Mouse (Mus musculus) CH12.LX (cell line): ENCODE data around the gene Ssh3. TPM values are rescaled to one million over a fixed set of nuclear protein-coding genes. Genes with fewer than 3 reads are reported as not detected.

ENCODE experiments used
- DNase-seq: peaks from one replicate; pipeline ENCODE4 v3.0.0-alpha.2; 2013; ENCODE audit errors: extremely low read depth
- H3K27ac ChIP-seq: 2 replicates; pipeline ENCODE4 v1.5.1; 2012; ENCODE audit warnings: low read depth, mild to moderate bottlenecking, control low read depth, moderate library complexity; ENCODE audit not compliant: insufficient read depth
- H3K27me3 ChIP-seq: replicated peaks from 2 replicates; pipeline ENCODE3; 2012; ENCODE audit warnings: inconsistent platforms
- H3K36me3 ChIP-seq, 2 experiments: replicated peaks in 1 of 2; 2 replicates each; pipeline versions ENCODE3 to v1.6.1; 2012; ENCODE audit warnings: inconsistent platforms in 1 of 2, low read length in 1 of 2, mild to moderate bottlenecking in 1 of 2, mixed read lengths in 1 of 2, moderate library complexity in 1 of 2; ENCODE audit not compliant: control insufficient read depth in 1 of 2, insufficient read depth in 1 of 2
- H3K4me1 ChIP-seq, 2 experiments: 2 replicates each; pipeline ENCODE4 v1.6.1; 2012; ENCODE audit warnings: inconsistent platforms in 1 of 2, moderate library complexity in 1 of 2; ENCODE audit not compliant: insufficient read depth in 2 of 2, control insufficient read depth in 1 of 2
- H3K4me2 ChIP-seq: 2 replicates; pipeline ENCODE4 v1.6.1; 2012; ENCODE audit warnings: low read depth, mild to moderate bottlenecking, control low read depth; ENCODE audit not compliant: poor library complexity, insufficient read depth, severe bottlenecking
- H3K4me3 ChIP-seq, 3 experiments: fragments of 150-350 bp in 1 of 3; sonication (generic) in 1 of 3; replicated peaks in 1 of 3; 2 replicates each; pipeline versions ENCODE3 to v1.5.1; 2011 to 2012; ENCODE audit warnings: low read depth in 2 of 3, low read length in 2 of 3, mild to moderate bottlenecking in 2 of 3, moderate library complexity in 2 of 3, control low read depth in 1 of 3, improper control_type of control experiment in 1 of 3, inconsistent platforms in 1 of 3, mixed read lengths in 1 of 3; ENCODE audit not compliant: poor library complexity in 1 of 3
- H3K79me2 ChIP-seq: replicated peaks from 2 replicates; pipeline ENCODE4 v1.6.1; 2012; ENCODE audit warnings: mild to moderate bottlenecking, moderate library complexity; ENCODE audit not compliant: control insufficient read depth, poor library complexity, insufficient read depth, severe bottlenecking; ENCODE audit errors: extremely low read depth
- H3K9ac ChIP-seq: 2 replicates; pipeline ENCODE4 v1.6.1; 2012; ENCODE audit warnings: low read depth, mild to moderate bottlenecking, control low read depth, moderate library complexity; ENCODE audit not compliant: insufficient read depth
- H3K9me3 ChIP-seq: replicated peaks from 2 replicates; pipeline ENCODE3; 2012; ENCODE audit warnings: low read length, inconsistent platforms, mixed read lengths
- BHLHE40 ChIP-seq: IDR thresholded peaks from 2 replicates; pipeline ENCODE4 v1.6.1; 2011; ENCODE audit warnings: mild to moderate bottlenecking, low read depth, low read length, improper control_type of control experiment
- CHD1 ChIP-seq: IDR thresholded peaks from 2 replicates; pipeline ENCODE4 v1.6.1; 2012; ENCODE audit warnings: low read depth, low read length, improper control_type of control experiment, inconsistent platforms
- CTCF ChIP-seq, 2 experiments: IDR thresholded peaks in 1 of 2; conservative IDR thresholded peaks in 1 of 2; 2 replicates each; pipeline ENCODE4 v1.5.1; 2011 to 2012; ENCODE audit warnings: low read depth in 2 of 2, low read length in 2 of 2, improper control_type of control experiment in 1 of 2, inconsistent platforms in 1 of 2, mild to moderate bottlenecking in 1 of 2, moderate library complexity in 1 of 2
- E2F4 ChIP-seq: IDR thresholded peaks from 2 replicates; pipeline ENCODE4 v1.6.1; 2011; ENCODE audit warnings: low read depth, low read length, improper control_type of control experiment; ENCODE audit not compliant: insufficient replicate concordance
- ELF1 ChIP-seq: IDR thresholded peaks from 2 replicates; pipeline ENCODE4 v1.6.1; 2014; ENCODE audit warnings: low read depth, mild to moderate bottlenecking, inconsistent platforms, low read length, improper control_type of control experiment
- ETS1 ChIP-seq: conservative IDR thresholded peaks from 2 replicates; pipeline ENCODE4 v1.6.1; 2012; ENCODE audit warnings: low read depth, mild to moderate bottlenecking, inconsistent platforms, low read length, improper control_type of control experiment, moderate library complexity
- JUN ChIP-seq: IDR thresholded peaks from 2 replicates; pipeline ENCODE4 v1.6.1; 2011; ENCODE audit warnings: low read depth, mild to moderate bottlenecking, low read length, improper control_type of control experiment, moderate library complexity; ENCODE audit not compliant: insufficient read depth
- KAT2A ChIP-seq: IDR thresholded peaks from 2 replicates; pipeline ENCODE4 v1.6.1; 2012; ENCODE audit warnings: low read length, improper control_type of control experiment, inconsistent platforms; ENCODE audit not compliant: insufficient replicate concordance
- MAFK ChIP-seq: IDR thresholded peaks from 2 replicates; pipeline ENCODE4 v1.6.1; 2011; ENCODE audit warnings: low read length, improper control_type of control experiment; ENCODE audit not compliant: insufficient replicate concordance
- MAX ChIP-seq: IDR thresholded peaks from 2 replicates; pipeline ENCODE4 v1.6.1; 2011; ENCODE audit warnings: low read length, improper control_type of control experiment
- MAZ ChIP-seq: IDR thresholded peaks from 2 replicates; pipeline ENCODE4 v1.6.1; 2012; ENCODE audit warnings: low read depth, mild to moderate bottlenecking, inconsistent platforms, low read length, improper control_type of control experiment, moderate library complexity
- MXI1 ChIP-seq: IDR thresholded peaks from 2 replicates; pipeline ENCODE4 v1.6.1; 2011; ENCODE audit warnings: mild to moderate bottlenecking, low read depth, low read length, improper control_type of control experiment
- MYC ChIP-seq: IDR thresholded peaks from 2 replicates; pipeline ENCODE4 v1.6.1; 2011; ENCODE audit warnings: low read depth, mild to moderate bottlenecking, improper control_type of control experiment, low read length
- NELFE ChIP-seq: IDR thresholded peaks from 2 replicates; pipeline ENCODE4 v1.6.1; 2011; ENCODE audit warnings: low read depth, low read length, improper control_type of control experiment
- PAX5 ChIP-seq: IDR thresholded peaks from 2 replicates; pipeline ENCODE4 v1.6.1; 2012; ENCODE audit warnings: low read length, inconsistent platforms, mixed read lengths
- POLR2A ChIP-seq: IDR thresholded peaks from 2 replicates; pipeline ENCODE4 v1.6.1; 2011; ENCODE audit warnings: low read depth, mild to moderate bottlenecking, improper control_type of control experiment, low read length
- POLR2AphosphoS2 ChIP-seq: IDR thresholded peaks from 2 replicates; pipeline ENCODE4 v1.6.1; 2011; ENCODE audit warnings: low read depth, low read length, improper control_type of control experiment
- SMC3 ChIP-seq: IDR thresholded peaks from 2 replicates; pipeline ENCODE4 v1.6.1; 2011; ENCODE audit warnings: low read depth, low read length, improper control_type of control experiment
- TBP ChIP-seq: conservative IDR thresholded peaks from 2 replicates; pipeline ENCODE4 v1.6.1; 2011; ENCODE audit warnings: low read depth, low read length, improper control_type of control experiment
- ZC3H11A ChIP-seq: IDR thresholded peaks from 2 replicates; pipeline ENCODE4 v1.6.1; 2012; ENCODE audit warnings: low read depth, mild to moderate bottlenecking, inconsistent platforms, low read length, improper control_type of control experiment
- ZKSCAN1 ChIP-seq: IDR thresholded peaks from 2 replicates; pipeline ENCODE4 v1.6.1; 2012; ENCODE audit warnings: low read depth, inconsistent platforms, low read length, improper control_type of control experiment, borderline replicate concordance
- dilution Hi-C: fragments of 300-500 bp; cut with MboI; formaldehyde crosslinking; loops from 2 replicates; pipeline ENCODE4 v1.14.3; 2020; ENCODE audit warnings: low sequenced_read_pairs; ENCODE audit not compliant: extremely low pct_unique_long_range_greater_than_20kb, extremely low pct_ligation_motif_present
- in situ Hi-C: fragments of 300-500 bp; cut with MboI; formaldehyde crosslinking; loops from 3 replicates; pipeline ENCODE4 v1.14.3; 2019; ENCODE audit warnings: low sequenced_read_pairs, low pct_ligation_motif_present, low pct_unique_long_range_greater_than_20kb, mixed read lengths
- polyA plus RNA-seq: library from polyadenylated mRNA; unstranded; fragments of >175 nt; gene quantifications from 2 replicates; pipeline ENCODE4 v1.2.1, GENCODE M21; 2012; ENCODE audit warnings: low read depth; ENCODE audit not compliant: insufficient read length
- total RNA-seq, 2 experiments: library from RNA; depleted of rRNA; stranded (reverse); fragments of 300-350 nt in 1 of 2; fragments of >200 nt in 1 of 2; gene quantifications; 2 replicates each; pipeline ENCODE4 v1.2.3; 2012 to 2014

The Ssh3 gene
- total and polyA plus RNA-seq, 3 experiments = 5.6 to 30.0 (median 12.3) TPM

- TF ChIP-seq SMC3 = no peak
- TF ChIP-seq MXI1 = no peak
- TF ChIP-seq ETS1 = peak; percentile 58
- no peak for TF ChIP-seq ZKSCAN1
- TF ChIP-seq POLR2AphosphoS2 = no peak
- TF ChIP-seq CTCF (conservative IDR thresholded peaks at IDR 0.05 in 1 of 2, IDR thresholded peaks at IDR 0.05 in 1 of 2; ENCODE audit: low read depth in 2 of 2, low read length in 2 of 2) = no peak
- TF ChIP-seq POLR2A = no peak
- TF ChIP-seq E2F4 = no peak
- TF ChIP-seq CHD1 = no peak
Observed at GRCm38 (mm10) chr19:4290749-4291148, 21.8 kb upstream of the Ssh3 start (continued).

GRCm38 (mm10) chr19:4283653-4284052 lies 14.7 kb upstream of the Ssh3 start:
- Histone ChIP-seq H3K9me3 (peaks cover 13% of the 10 kb centered on the region), H3K9ac (peak overlapping the region; percentile 37), H3K4me3 (peak overlapping the region in 1 of 3 experiments; percentile 32), H3K36me3 (peaks cover 47 to 76% of the 10 kb centered on the region in 2 experiments), H3K27ac (peak overlapping the region; percentile 41), H3K27me3 (no peaks in the 10 kb centered on the region), H3K79me2 (peaks cover 14% of the 10 kb centered on the region; the same call in 1 of the 2 replicates), H3K4me1 (peaks cover 20 to 67% of the 10 kb centered on the region in 2 experiments), H3K4me2 (peak overlapping the region; percentile 18)
- dilution Hi-C loops (no loop called here), in situ Hi-C loops (no loop called here)
- TF ChIP-seq BHLHE40 (no peak), MAZ (no peak), CTCF (conservative IDR thresholded peaks at IDR 0.05 in 1 of 2, IDR thresholded peaks at IDR 0.05 in 1 of 2; ENCODE audit: low read depth in 2 of 2, low read length in 2 of 2) (no peak), ZC3H11A (no peak), MAX (no peak), ELF1 (no peak), TBP (no peak), SMC3 (no peak), MYC (no peak), PAX5 (no peak), MAFK (no peak), NELFE (no peak), E2F4 (no peak), JUN (no peak), MXI1 (no peak), KAT2A (no peak)
- no peak for DNase-seq
